Mouse (Mus musculus) embryonic fibroblast, embryonic 13.5 days (primary cell): ENCODE data around the gene Catsperz.

Source experiments
- CTCF ChIP-seq: IDR thresholded peaks from 2 replicates; pipeline ENCODE4 v1.5.1; 2011; ENCODE audit warnings: mild to moderate bottlenecking, control low read depth, low read length, moderate library complexity, borderline replicate concordance; ENCODE audit not compliant: insufficient read depth
- POLR2A ChIP-seq: IDR thresholded peaks from 2 replicates; pipeline ENCODE4 v1.6.1; 2011; ENCODE audit warnings: low read depth, mild to moderate bottlenecking, control low read depth, low read length, moderate library complexity

- no peak for TF ChIP-seq POLR2A
- no peak for TF ChIP-seq CTCF
Measured at GRCm38 (mm10) chr19:6940396-6941351, 15.5 kb upstream of the Catsperz start.
